Mouse (Mus musculus): ENCODE results near the gene Cbln3. TPM values are rescaled to one million over a fixed set of nuclear protein-coding genes. Genes with fewer than 3 reads are reported as not detected.

Gene Cbln3
- polyA plus RNA-seq, 1 experiment from 2014 or later: 0.07 TPM

DNA sequence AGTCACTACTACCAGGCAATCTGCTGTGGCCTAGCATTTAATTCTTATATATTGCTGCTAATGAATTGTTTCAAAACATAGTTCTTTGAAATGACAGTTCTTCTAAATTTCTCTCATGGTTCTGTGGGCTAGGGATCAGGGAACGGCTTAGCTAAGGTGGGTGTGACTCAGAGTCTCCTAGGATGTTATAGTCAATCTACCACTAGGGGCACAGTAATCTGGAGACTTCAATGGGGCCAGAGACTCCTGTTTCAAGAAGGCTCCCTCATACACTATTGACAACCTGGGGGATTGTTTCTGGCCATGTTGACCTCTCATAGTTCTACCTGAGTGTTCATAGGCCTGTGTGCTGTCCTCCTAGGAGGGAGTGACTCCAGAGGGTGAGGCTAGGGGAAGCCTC lies 21.3 kb upstream of the Cbln3 start:
- Histone ChIP-seq H3K9me3 (replicated peaks; ENCODE audit: control insufficient read depth, low read length) (no peaks in the 10 kb centered on the region), H3K9ac (replicated peaks; ENCODE audit: low read length) (no peak overlapping the region), H3K4me1 (ENCODE audit: control insufficient read depth, insufficient read depth, low read length) (no peaks in the 10 kb centered on the region), H3K27ac (replicated peaks; ENCODE audit: low read depth, low read length) (no peak overlapping the region), H3K36me3 (replicated peaks; ENCODE audit: control insufficient read depth, insufficient read depth, low read depth, low read length) (no peaks in the 10 kb centered on the region), H3K4me2 (ENCODE audit: low read depth, low read length) (no peak overlapping the region), H3K4me3 (ENCODE audit: low read depth, low read length) (no peak overlapping the region), H3K27me3 (ENCODE audit: control insufficient read depth, insufficient read depth, low read length) (no peaks in the 10 kb centered on the region)
- DNase-seq (ENCODE audit: low spot score) (no peak), ATAC-seq (replicated peaks; ENCODE audit: insufficient number of reproducible peaks, low FRiP score, low TSS enrichment, low read depth) (no peak)
- WGBS: 31% methylated on average over 1 of the region's 1 CpGs

DNA sequence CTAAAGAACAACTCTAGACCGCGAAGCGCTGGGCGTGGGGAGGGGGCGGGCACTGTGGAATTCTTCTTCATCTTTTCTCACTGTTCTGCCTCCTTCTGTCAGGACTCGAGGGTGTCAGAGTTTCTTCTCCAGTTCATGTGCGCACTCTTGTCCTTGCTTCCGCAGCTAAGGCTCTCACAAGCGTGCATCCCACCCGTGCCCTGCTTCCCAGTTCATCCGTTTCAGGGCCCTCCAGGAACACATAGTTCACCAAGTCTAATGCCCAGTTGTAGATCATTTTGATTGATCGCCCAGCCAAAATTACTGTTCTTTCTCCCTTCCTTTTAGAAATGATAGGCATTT lies 16.2 kb upstream of the Cbln3 start:
- Histone ChIP-seq H3K4me1 (ENCODE audit: control insufficient read depth, insufficient read depth, low read length) (no peaks in the 10 kb centered on the region), H3K9ac (replicated peaks; ENCODE audit: low read length) (peak overlapping the region; percentile 79), H3K27ac (replicated peaks; ENCODE audit: low read depth, low read length) (peak overlapping the region; percentile 56; the same call in 1 of the 2 replicates), H3K4me2 (ENCODE audit: low read depth, low read length) (peak overlapping the region; percentile 88), H3K9me3 (replicated peaks; ENCODE audit: control insufficient read depth, low read length) (no peaks in the 10 kb centered on the region), H3K36me3 (replicated peaks; ENCODE audit: control insufficient read depth, insufficient read depth, low read depth, low read length) (peaks cover 3% of the 10 kb centered on the region; the same call in 1 of the 2 replicates), H3K27me3 (ENCODE audit: control insufficient read depth, insufficient read depth, low read length) (no peaks in the 10 kb centered on the region), H3K4me3 (ENCODE audit: low read depth, low read length) (peak overlapping the region; percentile 42)
- WGBS: 8% methylated on average over 12 of the region's 12 CpGs
- no peak; the same call in 1 of the 2 replicates for ATAC-seq (replicated peaks; ENCODE audit: insufficient number of reproducible peaks, low FRiP score, low TSS enrichment, low read depth)
- no peak for DNase-seq (ENCODE audit: low spot score)

DNA sequence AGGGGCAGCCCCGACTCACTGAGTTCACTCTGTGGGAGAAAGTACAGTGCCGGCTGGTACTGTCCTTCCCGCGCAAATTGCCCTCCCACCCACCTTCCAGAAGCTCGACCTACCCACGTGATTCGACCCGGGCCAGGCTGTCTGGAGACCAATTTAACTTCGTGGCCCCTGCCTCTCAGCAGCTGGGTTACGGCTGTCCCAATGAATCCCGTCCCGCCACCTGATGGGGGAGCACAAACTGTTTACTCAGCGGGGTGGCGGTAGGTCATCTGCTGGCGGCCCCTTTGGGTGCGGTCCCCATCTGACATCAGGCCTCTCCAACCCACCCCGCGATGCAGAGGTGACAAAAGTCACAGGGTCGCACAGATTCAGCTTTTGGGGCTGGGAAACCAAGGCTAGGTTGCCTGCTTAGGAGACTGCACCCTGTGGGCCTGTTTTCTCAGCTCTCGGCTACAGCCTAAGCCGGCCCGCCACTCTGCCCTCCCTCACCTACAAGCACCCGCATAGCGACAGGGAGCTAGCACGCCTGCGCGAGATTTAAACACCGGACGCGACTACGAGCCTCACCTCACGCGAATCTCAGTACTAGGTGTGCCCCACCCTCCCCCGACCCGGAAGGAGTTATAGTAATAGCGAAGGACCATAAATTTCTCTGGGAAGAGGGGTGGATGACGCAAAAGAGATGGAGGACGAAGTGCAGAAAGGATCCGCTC lies 15.7 kb upstream of the Cbln3 start, which contains the start of gene Sdr39u1:
TSS of gene Sdr39u1 (minus strand) at position 593 of the 713 bp plus-strand sequence.
- no peaks in the 10 kb centered on the region for H3K4me1 ChIP-seq (ENCODE audit: control insufficient read depth, insufficient read depth, low read length)
- peak within 1 kb of the TSS; percentile 56 for H3K27ac ChIP-seq (replicated peaks; ENCODE audit: low read depth, low read length)
- H3K9me3 ChIP-seq (replicated peaks; ENCODE audit: control insufficient read depth, low read length): no peaks in the 10 kb centered on the region
- ATAC-seq (replicated peaks; ENCODE audit: insufficient number of reproducible peaks, low FRiP score, low TSS enrichment, low read depth): peak; percentile 86
- 3% methylated on average over 39 of the region's 39 CpGs for WGBS
- no peaks in the 10 kb centered on the region for H3K27me3 ChIP-seq (ENCODE audit: control insufficient read depth, insufficient read depth, low read length)
- peaks cover 3% of the 10 kb centered on the region; the same call in 1 of the 2 replicates for H3K36me3 ChIP-seq (replicated peaks; ENCODE audit: control insufficient read depth, insufficient read depth, low read depth, low read length)
- peak; percentile 93 for DNase-seq (ENCODE audit: low spot score)
- peak within 1 kb of the TSS; percentile 79 for H3K9ac ChIP-seq (replicated peaks; ENCODE audit: low read length)
- H3K4me3 ChIP-seq (ENCODE audit: low read depth, low read length): peak within 1 kb of the TSS; percentile 42
- H3K4me2 ChIP-seq (ENCODE audit: low read depth, low read length): peak within 1 kb of the TSS; percentile 88

DNA sequence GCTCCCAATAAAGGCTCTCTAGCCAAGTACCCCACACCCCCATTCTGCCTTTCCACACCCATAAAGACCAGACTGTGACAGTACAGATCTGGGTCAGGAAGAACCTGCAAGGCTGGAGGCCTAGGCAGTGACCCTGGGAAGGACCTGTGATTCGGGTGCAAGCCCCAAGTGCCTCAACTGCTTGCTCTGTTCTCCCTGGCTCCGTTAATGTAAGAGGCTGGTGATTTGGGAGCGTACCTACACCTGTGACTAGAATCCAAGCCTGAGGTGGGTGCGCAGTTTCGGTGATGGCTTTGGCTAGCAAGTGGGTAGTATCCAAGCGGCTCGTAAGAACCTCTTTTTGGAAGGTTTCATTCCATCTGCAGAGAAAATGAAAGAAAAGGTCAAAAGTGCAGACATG lies 14.8 kb upstream of the Cbln3 start:
- 82% methylated on average over 7 of the region's 7 CpGs for WGBS
- ATAC-seq (replicated peaks; ENCODE audit: insufficient number of reproducible peaks, low FRiP score, low TSS enrichment, low read depth) (no peak), DNase-seq (ENCODE audit: low spot score) (no peak)
- Histone ChIP-seq H3K4me2 (ENCODE audit: low read depth, low read length) (no peak overlapping the region; the same call in 1 of the 2 replicates), H3K27me3 (ENCODE audit: control insufficient read depth, insufficient read depth, low read length) (no peaks in the 10 kb centered on the region), H3K36me3 (replicated peaks; ENCODE audit: control insufficient read depth, insufficient read depth, low read depth, low read length) (peaks cover 7% of the 10 kb centered on the region; the same call in 1 of the 2 replicates), H3K9me3 (replicated peaks; ENCODE audit: control insufficient read depth, low read length) (no peaks in the 10 kb centered on the region), H3K4me3 (ENCODE audit: low read depth, low read length) (no peak overlapping the region), H3K27ac (replicated peaks; ENCODE audit: low read depth, low read length) (no peak overlapping the region), H3K4me1 (ENCODE audit: control insufficient read depth, insufficient read depth, low read length) (no peaks in the 10 kb centered on the region), H3K9ac (replicated peaks; ENCODE audit: low read length) (no peak overlapping the region)

DNA sequence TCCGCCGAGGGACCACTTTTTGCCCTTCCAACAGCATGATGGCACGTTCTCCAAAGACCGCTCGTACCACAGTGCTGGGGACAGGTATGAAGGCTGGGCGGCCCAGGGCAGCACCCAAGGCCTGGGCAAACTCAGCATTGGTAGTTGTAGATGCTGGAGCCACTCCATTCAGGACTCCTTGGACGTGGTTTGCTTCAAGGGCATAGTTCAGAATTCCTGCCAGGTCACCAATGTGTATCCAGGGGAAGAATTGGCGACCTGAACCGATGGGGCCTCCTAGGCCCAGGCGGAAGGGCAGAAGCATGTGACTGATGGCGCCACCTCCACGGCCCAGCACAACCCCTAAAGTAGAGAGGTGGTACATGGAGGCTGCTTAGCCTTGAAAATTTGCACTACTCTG lies 13.5 kb upstream of the Cbln3 start:
- Histone ChIP-seq H3K4me2 (ENCODE audit: low read depth, low read length) (no peak overlapping the region), H3K4me3 (ENCODE audit: low read depth, low read length) (no peak overlapping the region), H3K9me3 (replicated peaks; ENCODE audit: control insufficient read depth, low read length) (no peaks in the 10 kb centered on the region), H3K36me3 (replicated peaks; ENCODE audit: control insufficient read depth, insufficient read depth, low read depth, low read length) (peaks cover 7% of the 10 kb centered on the region; the same call in 1 of the 2 replicates), H3K27ac (replicated peaks; ENCODE audit: low read depth, low read length) (no peak overlapping the region), H3K9ac (replicated peaks; ENCODE audit: low read length) (no peak overlapping the region), H3K4me1 (ENCODE audit: control insufficient read depth, insufficient read depth, low read length) (no peaks in the 10 kb centered on the region), H3K27me3 (ENCODE audit: control insufficient read depth, insufficient read depth, low read length) (no peaks in the 10 kb centered on the region)
- ATAC-seq (replicated peaks; ENCODE audit: insufficient number of reproducible peaks, low FRiP score, low TSS enrichment, low read depth) (no peak), DNase-seq (ENCODE audit: low spot score) (no peak)
- whole genome bisulfite sequencing: 93% methylated on average over 12 of the region's 12 CpGs

DNA sequence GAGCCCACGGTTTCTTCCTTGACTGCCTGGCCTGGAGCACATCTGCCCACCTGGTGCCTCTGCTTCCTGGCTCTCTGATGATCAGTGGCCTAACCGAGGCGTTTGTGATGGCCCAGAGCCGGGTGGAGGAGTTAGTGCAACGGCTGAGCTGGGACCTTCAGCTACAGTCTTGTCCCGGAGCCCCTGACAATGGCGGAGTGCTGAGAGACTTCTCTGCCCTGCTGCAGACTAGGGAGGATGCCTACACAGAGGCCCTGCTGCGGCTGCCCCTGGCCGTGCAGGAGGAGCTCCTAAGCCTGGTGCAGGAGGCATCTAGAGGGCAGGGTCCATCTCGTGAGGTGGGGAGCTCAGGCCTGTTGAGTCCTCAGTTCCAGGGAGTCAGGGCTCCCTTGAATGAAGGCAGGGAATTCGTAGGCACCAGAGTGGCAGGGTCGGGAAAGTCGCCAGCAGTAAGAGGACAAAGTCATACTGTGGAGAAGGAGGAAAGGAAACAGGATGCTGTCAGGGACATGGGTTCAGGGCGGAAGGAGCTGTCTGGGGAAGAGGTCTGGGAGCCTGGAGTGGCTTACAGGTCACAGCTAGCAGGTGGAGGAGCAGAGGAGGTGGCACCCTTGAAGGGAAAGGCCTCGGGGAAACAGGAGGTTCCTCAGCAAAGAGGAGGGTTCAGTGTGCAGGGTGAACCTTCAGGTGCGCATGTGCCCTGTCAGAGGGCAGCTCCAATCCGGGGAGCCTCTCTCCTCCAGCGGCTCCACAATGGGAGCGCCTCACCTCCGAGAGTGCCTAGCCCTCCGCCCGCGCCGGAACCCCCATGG lies 2.6 kb upstream of the Cbln3 start:
- Histone ChIP-seq H3K36me3 (replicated peaks; ENCODE audit: control insufficient read depth, insufficient read depth, low read depth, low read length) (peaks cover 13% of the 10 kb centered on the region), H3K4me2 (ENCODE audit: low read depth, low read length) (no peak overlapping the region), H3K9ac (replicated peaks; ENCODE audit: low read length) (0 out of 2 replicates have a peak overlapping the region, but pooled peaks have one; percentile 5), H3K9me3 (replicated peaks; ENCODE audit: control insufficient read depth, low read length) (no peaks in the 10 kb centered on the region), H3K4me1 (ENCODE audit: control insufficient read depth, insufficient read depth, low read length) (no peaks in the 10 kb centered on the region), H3K27me3 (ENCODE audit: control insufficient read depth, insufficient read depth, low read length) (no peaks in the 10 kb centered on the region), H3K4me3 (ENCODE audit: low read depth, low read length) (no peak overlapping the region), H3K27ac (replicated peaks; ENCODE audit: low read depth, low read length) (no peak overlapping the region)
- ATAC-seq (replicated peaks; ENCODE audit: insufficient number of reproducible peaks, low FRiP score, low TSS enrichment, low read depth): no peak
- 80% methylated on average over 24 of the region's 24 CpGs for WGBS
- DNase-seq (ENCODE audit: low spot score): no peak

DNA sequence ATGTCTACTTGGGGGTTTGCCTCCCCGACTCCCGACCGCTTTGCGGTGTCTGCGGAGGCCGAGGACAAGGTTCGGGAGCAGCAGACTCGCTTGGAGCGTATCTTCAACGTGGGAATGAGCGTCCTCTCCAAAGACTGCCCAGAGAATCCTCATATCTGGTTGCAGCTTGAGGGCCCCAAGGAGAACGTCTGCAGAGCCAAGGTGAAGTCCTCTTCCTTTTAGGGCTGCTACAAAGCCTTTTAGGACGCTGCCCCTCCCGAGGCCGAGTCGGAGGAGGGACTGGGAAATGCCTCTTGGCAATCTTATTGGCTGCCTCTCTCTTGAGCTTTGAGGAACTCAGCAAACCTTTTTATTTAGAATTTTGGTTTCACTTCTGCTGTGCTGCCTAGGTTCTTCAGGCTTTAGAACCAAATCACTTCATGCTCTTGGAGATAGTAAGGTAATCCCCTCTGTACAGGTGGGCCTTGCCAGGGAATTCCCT lies 1.6 kb upstream of the Cbln3 start:
- Histone ChIP-seq H3K4me2 (ENCODE audit: low read depth, low read length) (peak overlapping the region; percentile 85), H3K27ac (replicated peaks; ENCODE audit: low read depth, low read length) (peak overlapping the region; percentile 84; the same call in 1 of the 2 replicates), H3K27me3 (ENCODE audit: control insufficient read depth, insufficient read depth, low read length) (no peaks in the 10 kb centered on the region), H3K9me3 (replicated peaks; ENCODE audit: control insufficient read depth, low read length) (no peaks in the 10 kb centered on the region), H3K36me3 (replicated peaks; ENCODE audit: control insufficient read depth, insufficient read depth, low read depth, low read length) (peaks cover 9% of the 10 kb centered on the region), H3K4me1 (ENCODE audit: control insufficient read depth, insufficient read depth, low read length) (no peaks in the 10 kb centered on the region), H3K4me3 (ENCODE audit: low read depth, low read length) (peak overlapping the region; percentile 76), H3K9ac (replicated peaks; ENCODE audit: low read length) (peak overlapping the region; percentile 74)
- WGBS: 11% methylated on average over 16 of the region's 16 CpGs
- no peak for ATAC-seq (replicated peaks; ENCODE audit: insufficient number of reproducible peaks, low FRiP score, low TSS enrichment, low read depth)
- peak; percentile 23 for DNase-seq (ENCODE audit: low spot score)
